17 mouse cellular contexts compared by ENCODE assay signal in genomic region chr16:86647316-86647715, GRCm38 (mm10).
"Had no signal": no experiment of that assay in that cellular context is flagged by ENCODE, and none has a peak within 500 bp of the region (broad histone marks: within the 10 kb centered on the region; RNA-seq: fewer than 3 reads in every experiment).

No protein-coding gene starts in this region.

- H3K27me3 ChIP-seq: limb, embryonic 13.5 days; neural tube, embryonic 15.5 days had no signal

- H3K4me3 ChIP-seq: limb, embryonic 13.5 days; midbrain, embryonic 10.5 days; myocyte; neural tube, embryonic 15.5 days had no signal

- DNase-seq: layer of hippocampus, adult 9-11 months; left cerebral cortex, postnatal 4 days; lung, adult 18-20 months; lung, postnatal 4 days; midbrain, embryonic 14.5 days; right cerebral cortex, adult 18-20 months; thymus, adult 18-20 months; thymus, postnatal 14 days had no signal

- H3K9ac ChIP-seq: limb, embryonic 13.5 days; liver, embryonic 14.5 days; neural tube, embryonic 15.5 days had no signal

- H3K4me1 ChIP-seq: midbrain, embryonic 10.5 days; neural tube, embryonic 15.5 days had no signal

- H3K27ac ChIP-seq: limb, embryonic 13.5 days; liver, embryonic 14.5 days; midbrain, embryonic 10.5 days; neural tube, embryonic 15.5 days had no signal

- ATAC-seq: hindbrain, embryonic 16.5 days; inflammation-experienced regulatory T-cells, adult 6 months; intestine, postnatal 0 days; lung, postnatal 0 days had no signal

- H3K4me2 ChIP-seq: limb, embryonic 13.5 days; neural tube, embryonic 15.5 days had no signal

- H3K9me3 ChIP-seq: limb, embryonic 13.5 days; midbrain, embryonic 10.5 days; neural tube, embryonic 15.5 days had no signal

- H3K36me3 ChIP-seq: limb, embryonic 13.5 days; midbrain, embryonic 10.5 days; neural tube, embryonic 15.5 days had no signal
